Mouse (Mus musculus): Measurements from ENCODE around the gene Phykpl.
"Not testable (repeated sequence)": the region's sequence is repeated elsewhere in the genome, so short reads cannot be mapped to it uniquely, and the experiment has no call there.

The Phykpl gene

GRCm38 (mm10) chr11:51587059-51587458 lies 2.5 kb downstream of the Phykpl start:
- no peak for DNase-seq

GRCm38 (mm10) chr11:51588833-51589232 lies 4.3 kb downstream of the Phykpl start:
- DNase-seq: no peak

GRCm38 (mm10) chr11:51590002-51590401 lies 5.4 kb downstream of the Phykpl start:
- no peak for DNase-seq

- peak; percentile 40 for DNase-seq
These were observed 6.6 kb downstream of the Phykpl start for GRCm38 (mm10) chr11:51591168-51591567.

GRCm38 (mm10) chr11:51591915-51592314 lies 7.4 kb downstream of the Phykpl start:
- DNase-seq: no peak

GRCm38 (mm10) chr11:51593368-51593767 lies 8.8 kb downstream of the Phykpl start:
- no peak for DNase-seq

GRCm38 (mm10) chr11:51593849-51594248 lies 9.3 kb downstream of the Phykpl start:
- DNase-seq: no peak

- no peak for DNase-seq
These were observed 10.3 kb downstream of the Phykpl start for GRCm38 (mm10) chr11:51594715-51595350.

GRCm38 (mm10) chr11:51595459-51596083 lies 11.0 kb downstream of the Phykpl start:
- DNase-seq: no peak

GRCm38 (mm10) chr11:51597553-51597952 lies 13.0 kb downstream of the Phykpl start:
- DNase-seq: no peak

- DNase-seq: no peak
These were observed 17.7 kb downstream of the Phykpl start for GRCm38 (mm10) chr11:51602253-51602652.

GRCm38 (mm10) chr11:51605602-51606446 lies 21.3 kb downstream of the Phykpl start:
- DNase-seq: peak; percentile 95

GRCm38 (mm10) chr11:51606447-51607095 lies 22.0 kb downstream of the Phykpl start, which contains the start of gene Hnrnpab:
Hnrnpab (minus strand) TSS chr11:51606847.
- DNase-seq: peak; percentile 98

GRCm38 (mm10) chr11:51607096-51607738 lies 22.7 kb downstream of the Phykpl start:
- DNase-seq: no peak

- DNase-seq: no peak
These were observed 24.8 kb downstream of the Phykpl start for GRCm38 (mm10) chr11:51609266-51609909.

- not testable (repeated sequence) for DNase-seq
These were observed 25.4 kb downstream of the Phykpl start for GRCm38 (mm10) chr11:51609940-51610339.

- DNase-seq: no peak
These were observed 29.7 kb downstream of the Phykpl start for GRCm38 (mm10) chr11:51614256-51614655.

- no peak for DNase-seq
These were observed 30.6 kb downstream of the Phykpl start for GRCm38 (mm10) chr11:51615129-51615528.

GRCm38 (mm10) chr11:51615601-51616000 lies 31.0 kb downstream of the Phykpl start:
- peak; percentile 84 for DNase-seq

GRCm38 (mm10) chr11:51616113-51616512 lies 31.6 kb downstream of the Phykpl start:
- not testable (repeated sequence) for DNase-seq

- DNase-seq: peak; percentile 85
These were observed 33.1 kb downstream of the Phykpl start for GRCm38 (mm10) chr11:51617693-51618092.

- DNase-seq: no peak
These were observed 34.4 kb downstream of the Phykpl start for GRCm38 (mm10) chr11:51618894-51619408.
